Mouse (Mus musculus) forebrain, embryonic 11.5 days (tissue): ENCODE data around the gene Podxl2. TPM values are rescaled to one million over a fixed set of nuclear protein-coding genes. Genes with fewer than 3 reads are reported as not detected.

Experiments
- ATAC-seq: fragments of 200-750 bp; cut with Nextera tagmentation; replicated peaks from 2 replicates; pipeline ENCODE4 v1.8.0; 2017; ENCODE audit warnings: moderate TSS enrichment; ENCODE audit not compliant: low FRiP score
- DNase-seq: peaks from one replicate; pipeline ENCODE4 v3.0.0-alpha.2; 2017; ENCODE audit warnings: low spot score
- H3K27ac ChIP-seq: fragments of 300-500 bp; sonication (generic); 2 replicates; pipeline ENCODE4 v1.5.1; 2014; ENCODE audit warnings: low read depth, low read length
- H3K27me3 ChIP-seq: fragments of 300-500 bp; sonication (generic); 2 replicates; pipeline ENCODE4 v1.6.1; 2014; ENCODE audit warnings: mild to moderate bottlenecking, low read length, mixed read lengths; ENCODE audit not compliant: control insufficient read depth, insufficient read depth
- H3K36me3 ChIP-seq: fragments of 300-500 bp; sonication (generic); 2 replicates; pipeline ENCODE4 v1.6.1; 2014; ENCODE audit warnings: mild to moderate bottlenecking, low read length, moderate library complexity, mixed read lengths; ENCODE audit not compliant: control insufficient read depth, insufficient read depth
- H3K4me1 ChIP-seq: fragments of 300-500 bp; sonication (generic); replicated peaks from 2 replicates; pipeline ENCODE4 v1.6.1; 2014; ENCODE audit warnings: low read length, mixed read lengths; ENCODE audit not compliant: control insufficient read depth, insufficient read depth
- H3K4me2 ChIP-seq: fragments of 300-500 bp; sonication (generic); 2 replicates; pipeline ENCODE4 v1.6.1; 2014; ENCODE audit warnings: low read depth, mild to moderate bottlenecking, low read length, moderate library complexity, mixed read lengths; ENCODE audit not compliant: severe bottlenecking
- H3K4me3 ChIP-seq: fragments of 300-500 bp; sonication (generic); 2 replicates; pipeline ENCODE4 v1.5.1; 2014; ENCODE audit warnings: low read depth, low read length
- H3K9ac ChIP-seq: fragments of 300-500 bp; sonication (generic); 2 replicates; pipeline ENCODE4 v1.6.1; 2014; ENCODE audit warnings: low read length
- H3K9me3 ChIP-seq: fragments of 300-500 bp; sonication (generic); 2 replicates; pipeline ENCODE4 v1.6.1; 2016; ENCODE audit warnings: low read length, mixed read lengths; ENCODE audit not compliant: control insufficient read depth
- WGBS: fragments of 180-500 bp; shearing (Covaris S2); extraction: QIAGEN DNeasy Blood & Tissue Kit; methylation state at CpG from one replicate; pipeline ENCODE4 v1.1.7; 2014; 5-methylcytosine and 5-hydroxymethylcytosine counted together
- polyA plus RNA-seq: library from polyadenylated mRNA; unstranded; fragments of >200 nt; fragmentation: Nextera tagmentation; extraction: Ambion mirVana; gene quantifications from 2 replicates; pipeline ENCODE4 v1.2.1, GENCODE M21; 2014

Podxl2 gene
- polyA plus RNA-seq, 1 experiment from 2014 or later: 109 TPM

DNA sequence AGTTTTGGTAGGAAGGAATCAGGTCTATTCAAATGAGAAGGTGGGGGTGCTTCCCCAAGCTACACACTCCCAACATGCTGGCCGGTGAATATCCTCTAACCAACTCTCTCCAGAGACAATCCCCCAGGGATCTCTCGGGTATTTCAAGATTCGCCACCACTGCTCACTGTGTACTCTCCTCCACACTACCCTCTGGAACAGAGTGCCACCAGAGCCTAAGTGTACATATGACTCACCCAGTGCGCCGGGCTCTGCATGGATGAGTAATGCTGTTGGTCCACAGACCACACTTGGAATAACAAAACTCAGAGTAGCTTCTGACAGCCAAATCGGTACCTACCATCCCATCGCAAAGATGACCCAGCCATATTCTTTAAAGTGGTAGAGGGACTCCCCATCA is 5.4 kb downstream of the Podxl2 start:
- Histone ChIP-seq H3K4me1 (peaks cover 9% of the 10 kb centered on the region; the same call in 1 of the 2 replicates), H3K36me3 (no peaks in the 10 kb centered on the region; the same call in 1 of the 2 replicates), H3K27ac (no peak overlapping the region), H3K4me2 (no peak overlapping the region), H3K9ac (no peak overlapping the region), H3K9me3 (no peaks in the 10 kb centered on the region), H3K4me3 (no peak overlapping the region), H3K27me3 (no peaks in the 10 kb centered on the region; the same call in 1 of the 2 replicates)
- ATAC-seq (no peak), DNase-seq (no peak)
- 87% methylated on average over 7 of the region's 7 CpGs for WGBS

DNA sequence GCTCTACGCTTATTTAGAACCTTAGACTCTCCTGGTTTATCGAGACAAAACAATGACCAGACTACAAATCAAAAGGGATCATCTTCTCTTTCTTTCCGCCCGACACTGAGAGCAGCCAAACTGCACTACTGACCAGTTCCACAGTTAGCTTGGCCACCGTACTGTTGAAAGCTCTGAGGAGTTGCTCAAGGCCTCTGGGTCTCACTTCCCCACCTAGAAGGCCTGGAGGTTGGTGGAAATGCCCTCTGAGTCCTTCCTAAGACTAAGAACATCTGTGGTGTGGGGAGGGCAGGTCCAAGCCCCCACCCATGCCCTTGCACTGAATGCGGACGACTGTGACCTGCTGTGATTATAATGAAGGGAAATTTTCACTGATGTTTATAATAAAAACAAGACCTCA is 9.1 kb downstream of the Podxl2 start:
- DNase-seq (no peak), ATAC-seq (no peak)
- WGBS: 86% methylated on average over 7 of the region's 7 CpGs
- Histone ChIP-seq H3K27ac (no peak overlapping the region), H3K9me3 (no peaks in the 10 kb centered on the region), H3K4me3 (no peak overlapping the region), H3K36me3 (peaks cover 9% of the 10 kb centered on the region; the same call in 1 of the 2 replicates), H3K4me1 (0 out of 2 replicates have a peak, but pooled peaks cover 2% of the 10 kb centered on the region), H3K9ac (no peak overlapping the region), H3K27me3 (no peaks in the 10 kb centered on the region), H3K4me2 (no peak overlapping the region)

DNA sequence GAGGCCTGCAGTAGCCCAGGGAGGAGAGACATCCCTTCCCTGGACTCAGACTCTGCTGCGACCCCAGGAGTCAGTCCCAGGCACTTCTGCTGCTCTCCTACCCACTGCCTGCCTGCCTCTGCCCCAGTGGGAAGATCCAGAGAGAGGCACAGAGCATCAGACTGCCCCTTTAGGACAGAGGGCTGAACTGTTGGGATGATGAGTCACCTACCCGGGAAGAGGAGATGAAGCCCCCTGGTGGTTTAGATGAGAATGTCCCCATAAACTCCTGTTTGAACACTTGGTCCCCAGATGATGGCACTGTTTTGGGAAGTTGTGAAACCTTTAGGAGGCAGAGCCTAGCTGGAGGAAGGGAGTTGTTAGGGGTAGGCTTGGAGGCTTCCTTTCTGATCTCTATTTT is 13.9 kb downstream of the Podxl2 start:
- Histone ChIP-seq H3K4me1 (no peaks in the 10 kb centered on the region), H3K27me3 (no peaks in the 10 kb centered on the region), H3K27ac (no peak overlapping the region), H3K9ac (no peak overlapping the region), H3K4me2 (no peak overlapping the region), H3K4me3 (no peak overlapping the region), H3K9me3 (no peaks in the 10 kb centered on the region), H3K36me3 (peaks cover 9% of the 10 kb centered on the region; the same call in 1 of the 2 replicates)
- WGBS: 11% methylated on average over 2 of the region's 2 CpGs
- DNase-seq (no peak), ATAC-seq (0 out of 2 replicates have a peak, but pooled peaks have one; percentile 36)

DNA sequence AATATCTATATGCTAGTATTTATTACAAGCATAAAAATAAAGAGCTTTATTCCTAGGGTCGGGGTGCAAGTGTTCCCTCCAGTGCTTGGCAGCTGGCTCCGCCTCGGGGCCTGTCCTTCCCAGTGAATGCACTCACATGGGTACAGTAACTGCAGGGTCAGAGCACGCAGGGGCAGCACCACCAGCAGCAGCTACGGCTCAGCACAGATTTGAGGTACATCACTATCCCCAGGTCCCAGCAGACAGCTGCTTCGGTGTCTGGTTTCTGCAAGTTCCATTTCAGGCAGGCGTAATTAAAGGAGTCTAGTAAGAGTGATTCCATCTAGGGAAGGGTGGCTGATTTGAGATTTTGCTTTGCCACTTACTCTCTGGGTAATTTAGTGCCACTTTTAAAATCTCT is 16.5 kb downstream of the Podxl2 start:
- Histone ChIP-seq H3K9me3 (no peaks in the 10 kb centered on the region), H3K4me2 (no peak overlapping the region), H3K4me1 (no peaks in the 10 kb centered on the region), H3K9ac (no peak overlapping the region), H3K27me3 (no peaks in the 10 kb centered on the region), H3K4me3 (no peak overlapping the region), H3K36me3 (peaks cover 6% of the 10 kb centered on the region; the same call in 1 of the 2 replicates), H3K27ac (no peak overlapping the region)
- ATAC-seq (no peak), DNase-seq (no peak)
- WGBS: 77% methylated on average over 7 of the region's 7 CpGs

DNA sequence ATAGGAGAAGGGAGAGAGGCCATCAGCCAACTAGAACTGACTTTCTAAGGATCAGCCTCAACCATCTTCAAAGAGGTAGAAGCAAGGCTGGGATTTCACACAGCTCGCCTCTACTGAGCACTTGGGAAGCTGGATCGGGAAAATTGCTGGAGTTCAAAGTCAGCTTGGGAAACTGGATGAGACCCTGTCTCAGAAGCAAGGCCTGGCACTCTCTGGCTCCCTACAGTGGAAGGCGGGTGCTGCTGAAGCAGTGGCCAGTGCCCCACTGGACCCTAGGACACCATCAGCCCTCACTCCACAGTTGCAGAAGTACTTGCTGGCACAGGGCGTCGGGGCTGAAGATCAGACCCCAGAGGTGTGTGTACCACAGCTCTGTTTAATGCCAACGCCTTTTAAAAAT is 17.0 kb downstream of the Podxl2 start:
- ATAC-seq: no peak
- Histone ChIP-seq H3K4me2 (no peak overlapping the region), H3K4me1 (no peaks in the 10 kb centered on the region), H3K9ac (no peak overlapping the region), H3K27ac (no peak overlapping the region), H3K4me3 (no peak overlapping the region), H3K36me3 (peaks cover 2% of the 10 kb centered on the region; the same call in 1 of the 2 replicates), H3K9me3 (no peaks in the 10 kb centered on the region), H3K27me3 (no peaks in the 10 kb centered on the region)
- no peak for DNase-seq
- 83% methylated on average over 6 of the region's 6 CpGs for WGBS

DNA sequence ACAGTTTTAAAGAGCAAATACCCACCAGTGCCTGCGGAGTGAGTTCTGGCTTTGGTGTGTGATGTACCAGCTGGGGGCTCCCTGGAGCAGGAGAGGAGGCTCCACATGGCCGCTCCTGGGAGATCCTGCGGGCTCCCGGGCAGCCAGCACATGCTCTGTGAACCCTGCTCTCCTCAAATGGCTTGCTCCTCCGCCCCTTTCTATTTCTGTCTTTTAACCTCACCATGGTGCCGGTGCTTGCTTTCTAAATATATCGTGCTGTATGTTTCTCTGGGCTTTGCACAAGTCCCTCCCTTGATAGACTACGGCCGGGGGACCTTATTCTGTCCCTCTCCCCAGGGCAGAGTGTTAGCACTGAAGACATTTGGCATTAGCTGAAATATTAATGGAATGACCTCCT is 17.6 kb downstream of the Podxl2 start:
- Histone ChIP-seq H3K27ac (no peak overlapping the region), H3K36me3 (no peaks in the 10 kb centered on the region; the same call in 1 of the 2 replicates), H3K27me3 (no peaks in the 10 kb centered on the region), H3K9ac (no peak overlapping the region), H3K4me3 (no peak overlapping the region), H3K4me2 (no peak overlapping the region), H3K4me1 (no peaks in the 10 kb centered on the region), H3K9me3 (no peaks in the 10 kb centered on the region)
- DNase-seq (no peak), ATAC-seq (no peak)
- 59% methylated on average over 9 of the region's 9 CpGs for WGBS

DNA sequence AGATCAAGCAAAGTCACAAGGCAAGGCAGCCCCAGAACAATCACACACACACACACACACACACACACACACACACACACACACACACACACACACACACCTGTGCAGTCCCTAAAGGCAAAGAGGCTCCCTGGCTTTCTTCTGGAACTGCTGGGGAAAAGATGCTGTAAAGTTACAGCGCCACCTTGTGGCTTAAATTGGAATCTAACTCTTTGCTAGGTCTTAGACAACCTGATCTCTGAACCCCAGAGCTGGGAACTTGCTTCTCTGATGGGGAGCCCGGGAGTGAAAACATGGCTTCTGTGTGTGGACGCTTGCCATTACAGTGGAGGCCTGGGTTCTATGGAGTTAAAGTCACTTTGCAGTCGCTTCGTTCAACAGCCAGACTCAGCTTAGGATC is 19.2 kb downstream of the Podxl2 start:
- Histone ChIP-seq H3K4me1 (no peaks in the 10 kb centered on the region), H3K27ac (no peak overlapping the region), H3K4me2 (no peak overlapping the region), H3K27me3 (no peaks in the 10 kb centered on the region), H3K36me3 (no peaks in the 10 kb centered on the region; the same call in 1 of the 2 replicates), H3K4me3 (no peak overlapping the region), H3K9me3 (no peaks in the 10 kb centered on the region), H3K9ac (no peak overlapping the region)
- WGBS: 15% methylated on average over 5 of the region's 5 CpGs
- DNase-seq (peak; percentile 68), ATAC-seq (no peak)

DNA sequence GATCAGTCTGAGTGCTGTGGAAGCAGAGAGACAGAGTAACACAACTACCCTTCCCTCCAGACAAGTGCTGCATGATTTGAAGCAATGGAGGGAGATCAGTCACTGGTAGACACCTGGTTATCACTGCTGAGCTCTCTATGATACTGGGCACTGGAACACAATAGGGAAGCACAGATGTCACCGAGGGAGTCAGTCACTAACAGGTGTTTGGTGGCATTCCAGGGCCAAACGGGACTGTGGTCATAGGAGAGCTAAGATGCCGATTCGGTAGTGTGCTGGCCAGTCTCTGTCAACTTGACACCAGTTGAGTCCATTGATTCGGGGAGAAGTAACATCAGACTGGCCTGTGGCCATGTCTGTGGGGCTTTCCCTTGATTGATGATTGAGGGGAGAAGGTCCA is 20.3 kb downstream of the Podxl2 start:
- no peaks in the 10 kb centered on the region; the same call in 1 of the 2 replicates for H3K36me3 ChIP-seq
- H3K27ac ChIP-seq: no peak overlapping the region

DNA sequence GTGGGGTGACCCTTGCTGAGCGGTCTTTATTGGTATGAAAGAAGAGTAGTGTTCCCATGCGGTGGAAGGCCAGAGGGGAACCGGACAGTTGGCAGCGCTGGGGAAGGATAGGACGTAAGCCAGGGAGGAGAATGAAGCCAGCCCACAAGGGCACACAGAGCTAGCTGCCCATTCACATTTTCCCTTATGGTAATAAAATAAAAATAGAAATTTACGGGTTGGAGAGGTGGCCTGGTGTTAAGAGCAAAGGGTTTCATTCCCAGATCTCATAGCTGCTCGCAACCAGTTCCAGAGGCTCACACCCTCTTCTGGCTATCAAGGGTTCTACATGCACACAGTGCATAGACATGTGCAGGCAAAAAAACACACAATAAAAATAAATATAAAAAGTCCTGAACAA is 24.8 kb downstream of the Podxl2 start:
- WGBS: 90% methylated on average over 7 of the region's 7 CpGs
- Histone ChIP-seq H3K4me3 (no peak overlapping the region), H3K4me2 (no peak overlapping the region), H3K9me3 (no peaks in the 10 kb centered on the region), H3K27ac (no peak overlapping the region), H3K9ac (no peak overlapping the region), H3K27me3 (no peaks in the 10 kb centered on the region), H3K36me3 (no peaks in the 10 kb centered on the region; the same call in 1 of the 2 replicates), H3K4me1 (no peaks in the 10 kb centered on the region)
- DNase-seq (no peak), ATAC-seq (no peak)

More for the DNA sequence above, 20.3 kb downstream of the Podxl2 start:
- 85% methylated on average over 5 of the region's 5 CpGs for WGBS
- DNase-seq: no peak
- Histone ChIP-seq H3K4me3 (no peak overlapping the region), H3K9me3 (no peaks in the 10 kb centered on the region), H3K4me2 (no peak overlapping the region), H3K9ac (no peak overlapping the region), H3K4me1 (no peaks in the 10 kb centered on the region), H3K27me3 (no peaks in the 10 kb centered on the region)
- no peak for ATAC-seq
